Mouse (Mus musculus): ENCODE measurements at regions not wholly inside any gene's neighbourhood (a gene's known extent, or its start where the extent isn't known, plus 50 kb on each side); places are given as distances from the start of the nearest gene placed in this dataset.

GRCm38 (mm10) chr7:133477221-133477620, 124.7 kb downstream of the Tex36 start:
- Histone ChIP-seq H3K9me3 (replicated peaks; ENCODE audit: insufficient read depth, low read length) (no peaks in the 10 kb centered on the region), H3K27me3 (ENCODE audit: control insufficient read depth in 1 of 2, insufficient read depth in 2 of 2, low read length in 2 of 2) (no peaks in the 10 kb centered on the region), H3K79me2 (ENCODE audit: control insufficient read depth, insufficient read depth, low read length, poor library complexity) (no peaks in the 10 kb centered on the region), H3K4me1 (ENCODE audit: control insufficient read depth in 1 of 2, insufficient read depth in 2 of 2, low read length in 2 of 2) (no peaks in the 10 kb centered on the region), H3K36me3 (ENCODE audit: control insufficient read depth in 1 of 2, insufficient read depth in 2 of 2, low read length in 2 of 2) (no peaks in the 10 kb centered on the region), H3K27ac (ENCODE audit: control insufficient read depth, low read depth, low read length) (no peak overlapping the region), H3K9ac (ENCODE audit: control insufficient read depth, low read depth, low read length, poor library complexity, severe bottlenecking) (no peak overlapping the region), H3K4me3 (ENCODE audit: control insufficient read depth in 1 of 2, insufficient read depth in 1 of 2, low read depth in 2 of 2, low read length in 2 of 2) (no peak overlapping the region)
- TF ChIP-seq SIN3A (IDR thresholded peaks at IDR 0.05; ENCODE audit: low read length) = no peak
- no peak for TF ChIP-seq GABPA (IDR thresholded peaks at IDR 0.05; ENCODE audit: low read depth, low read length)
- TF ChIP-seq POLR2AphosphoS5 (IDR thresholded peaks at IDR 0.05; ENCODE audit: borderline replicate concordance, low read depth, low read length) = no peak
- TF ChIP-seq TAL1 (IDR thresholded peaks at IDR 0.05; ENCODE audit: low read length) = no peak
- TF ChIP-seq MYC (IDR thresholded peaks at IDR 0.05; ENCODE audit: low read depth, low read length) = no peak
- no peak for TF ChIP-seq CHD2 (IDR thresholded peaks at IDR 0.05; ENCODE audit: low read length)
- TF ChIP-seq ZC3H11A (IDR thresholded peaks at IDR 0.05; ENCODE audit: low read depth, low read length) = no peak
- TF ChIP-seq POLR2A (IDR thresholded peaks at IDR 0.05; ENCODE audit: control insufficient read depth in 1 of 2, insufficient read depth in 1 of 2, low read depth in 1 of 2, low read length in 2 of 2, poor library complexity in 1 of 2) = no peak
- TF ChIP-seq MAFK (IDR thresholded peaks at IDR 0.05; ENCODE audit: borderline replicate concordance, low read depth, low read length) = no peak
- TF ChIP-seq MXI1 (IDR thresholded peaks at IDR 0.05; ENCODE audit: low read depth, low read length) = no peak
- TF ChIP-seq ZMIZ1 (IDR thresholded peaks at IDR 0.05; ENCODE audit: low read depth, low read length) = no peak
- no peak for TF ChIP-seq MEF2A (IDR thresholded peaks at IDR 0.05; ENCODE audit: extremely low read depth, insufficient replicate concordance, low read depth, low read length, poor library complexity, severe bottlenecking)
- TF ChIP-seq NRF1 (IDR thresholded peaks at IDR 0.05; ENCODE audit: insufficient read depth, low read depth, low read length, poor library complexity, severe bottlenecking) = no peak
- no peak for TF ChIP-seq TCF12 (IDR thresholded peaks at IDR 0.05; ENCODE audit: low read depth, low read length)
- TF ChIP-seq ZKSCAN1 (IDR thresholded peaks at IDR 0.05; ENCODE audit: low read depth, low read length) = no peak
- DNase-seq (ENCODE audit: low read depth, low spot score) = no peak

GRCm38 (mm10) chr7:133471706-133472105, 130.3 kb downstream of the Tex36 start:
- Histone ChIP-seq H3K79me2 (ENCODE audit: control insufficient read depth, insufficient read depth, low read length, poor library complexity) (no peaks in the 10 kb centered on the region), H3K27me3 (ENCODE audit: control insufficient read depth in 1 of 2, insufficient read depth in 2 of 2, low read length in 2 of 2) (no peaks in the 10 kb centered on the region), H3K36me3 (ENCODE audit: control insufficient read depth in 1 of 2, insufficient read depth in 2 of 2, low read length in 2 of 2) (no peaks in the 10 kb centered on the region), H3K27ac (ENCODE audit: control insufficient read depth, low read depth, low read length) (no peak overlapping the region), H3K9me3 (replicated peaks; ENCODE audit: insufficient read depth, low read length) (no peaks in the 10 kb centered on the region), H3K4me1 (ENCODE audit: control insufficient read depth in 1 of 2, insufficient read depth in 2 of 2, low read length in 2 of 2) (no peaks in the 10 kb centered on the region), H3K9ac (ENCODE audit: control insufficient read depth, low read depth, low read length, poor library complexity, severe bottlenecking) (no peak overlapping the region), H3K4me3 (ENCODE audit: control insufficient read depth in 1 of 2, insufficient read depth in 1 of 2, low read depth in 2 of 2, low read length in 2 of 2) (no peak overlapping the region)
- TF ChIP-seq CHD1 (IDR thresholded peaks at IDR 0.05; ENCODE audit: low read depth, low read length) (no peak), USF1 (IDR thresholded peaks at IDR 0.05; ENCODE audit: low read depth, low read length) (no peak), POLR2AphosphoS2 (IDR thresholded peaks at IDR 0.05; ENCODE audit: low read length) (no peak), ZC3H11A (IDR thresholded peaks at IDR 0.05; ENCODE audit: low read depth, low read length) (no peak), TAL1 (IDR thresholded peaks at IDR 0.05; ENCODE audit: low read length) (no peak)
- DNase-seq (ENCODE audit: low read depth, low spot score) = no peak
